Comparison of ENCODE assay signal across 14 mouse cellular contexts in genomic region chr6:16607393-16608023, GRCm38 (mm10).
A peak's percentile ranks its signal among the peaks of the same experiment; 100 is the strongest.
DNase-seq lines count a peak whose midpoint lies in the region; ATAC-seq lines count a peak whose summit lies in the region.
"Had no signal": no experiment of that assay in that cellular context is flagged by ENCODE, and none has a peak within 500 bp of the region (broad histone marks: within the 10 kb centered on the region; RNA-seq: fewer than 3 reads in every experiment).

No protein-coding gene starts in this region.

- H3K27ac ChIP-seq in midbrain, embryonic 11.5 days (ENCODE audit: low read depth, low read length), result no peak overlapping the region
- no peak overlapping the region for H3K27ac ChIP-seq in midbrain, embryonic 10.5 days (replicated peaks)
- H3K27ac ChIP-seq in forebrain, embryonic 16.5 days (ENCODE audit: low read length), result no peak overlapping the region
- no peak overlapping the region for H3K27ac ChIP-seq in midbrain, embryonic 15.5 days
- H3K27ac ChIP-seq: embryonic facial prominence, embryonic 12.5 days; heart, embryonic 15.5 days; limb, embryonic 12.5 days had no signal

- no peaks in the 10 kb centered on the region for H3K4me1 ChIP-seq in midbrain, embryonic 11.5 days (ENCODE audit: control insufficient read depth, insufficient read depth, low read length)
- H3K4me1 ChIP-seq in midbrain, embryonic 10.5 days, result no peaks in the 10 kb centered on the region
- peaks cover 8% of the 10 kb centered on the region for H3K4me1 ChIP-seq in forebrain, embryonic 16.5 days (replicated peaks; ENCODE audit: control insufficient read depth, insufficient read depth, low read length)
- H3K4me1 ChIP-seq in midbrain, embryonic 15.5 days, result no peaks in the 10 kb centered on the region
- H3K4me1 ChIP-seq: embryonic facial prominence, embryonic 12.5 days; heart, embryonic 15.5 days; limb, embryonic 12.5 days had no signal

- no peaks in the 10 kb centered on the region for H3K36me3 ChIP-seq in midbrain, embryonic 11.5 days (ENCODE audit: control insufficient read depth, insufficient read depth, low read length)
- no peaks in the 10 kb centered on the region for H3K36me3 ChIP-seq in midbrain, embryonic 10.5 days
- no peaks in the 10 kb centered on the region for H3K36me3 ChIP-seq in forebrain, embryonic 16.5 days (ENCODE audit: control insufficient read depth, insufficient read depth)
- no peaks in the 10 kb centered on the region for H3K36me3 ChIP-seq in midbrain, embryonic 15.5 days (replicated peaks)
- H3K36me3 ChIP-seq: embryonic facial prominence, embryonic 12.5 days; heart, embryonic 15.5 days; limb, embryonic 12.5 days had no signal

- H3K4me3 ChIP-seq in midbrain, embryonic 11.5 days (ENCODE audit: low read depth, low read length), result no peak overlapping the region
- no peak overlapping the region for H3K4me3 ChIP-seq in midbrain, embryonic 10.5 days
- H3K4me3 ChIP-seq in forebrain, embryonic 16.5 days (replicated peaks; ENCODE audit: low read length), result no peak overlapping the region
- no peak overlapping the region for H3K4me3 ChIP-seq in midbrain, embryonic 15.5 days
- H3K4me3 ChIP-seq: embryonic facial prominence, embryonic 12.5 days; heart, embryonic 15.5 days; limb, embryonic 12.5 days had no signal

- 69% methylated on average over 9 of the region's 9 CpGs for WGBS in midbrain, embryonic 11.5 days
- 82% methylated on average over 9 of the region's 9 CpGs for WGBS in midbrain, embryonic 10.5 days
- WGBS in forebrain, embryonic 16.5 days, result 8% methylated on average over 9 of the region's 9 CpGs
- WGBS in midbrain, embryonic 15.5 days, result 41% methylated on average over 9 of the region's 9 CpGs

- no peaks in the 10 kb centered on the region for H3K9me3 ChIP-seq in midbrain, embryonic 11.5 days (ENCODE audit: control insufficient read depth, low read length)
- no peaks in the 10 kb centered on the region for H3K9me3 ChIP-seq in midbrain, embryonic 10.5 days (replicated peaks)
- H3K9me3 ChIP-seq in forebrain, embryonic 16.5 days (ENCODE audit: control insufficient read depth, low read length), result no peaks in the 10 kb centered on the region
- no peaks in the 10 kb centered on the region for H3K9me3 ChIP-seq in midbrain, embryonic 15.5 days
- H3K9me3 ChIP-seq: embryonic facial prominence, embryonic 12.5 days; heart, embryonic 15.5 days; limb, embryonic 12.5 days had no signal

- no peaks in the 10 kb centered on the region for H3K27me3 ChIP-seq in midbrain, embryonic 11.5 days (ENCODE audit: control insufficient read depth, insufficient read depth, low read length)
- H3K27me3 ChIP-seq in midbrain, embryonic 10.5 days (ENCODE audit: low read depth, poor library complexity, severe bottlenecking), result no peaks in the 10 kb centered on the region
- H3K27me3 ChIP-seq in forebrain, embryonic 16.5 days (replicated peaks; ENCODE audit: control insufficient read depth, insufficient read depth, low read length), result no peaks in the 10 kb centered on the region
- no peaks in the 10 kb centered on the region for H3K27me3 ChIP-seq in midbrain, embryonic 15.5 days (replicated peaks)
- H3K27me3 ChIP-seq: embryonic facial prominence, embryonic 12.5 days; heart, embryonic 15.5 days; limb, embryonic 12.5 days had no signal

- H3K9ac ChIP-seq in midbrain, embryonic 11.5 days (ENCODE audit: low read length), result no peak overlapping the region
- no peak overlapping the region for H3K9ac ChIP-seq in forebrain, embryonic 16.5 days (replicated peaks; ENCODE audit: low read depth, low read length)
- H3K9ac ChIP-seq in midbrain, embryonic 15.5 days, result no peak overlapping the region
- H3K9ac ChIP-seq: embryonic facial prominence, embryonic 12.5 days; heart, embryonic 15.5 days; limb, embryonic 12.5 days; lung, embryonic 14.5 days had no signal

- no peak for DNase-seq in midbrain, embryonic 11.5 days (ENCODE audit: low spot score, missing footprints)
- DNase-seq in midbrain, embryonic 10.5 days (ENCODE audit: low spot score), result no peak
- DNase-seq in lung, postnatal 14 days, result no peak
- no peak for DNase-seq in adrenal gland, adult 2 months
- DNase-seq in spleen, postnatal 14 days (ENCODE audit: low spot score in 2 of 2), result no peak
- DNase-seq: lung, embryonic 14.5 days; thymus, postnatal 4 days had no signal

- 0 out of 2 replicates have a peak, but pooled peaks have one; percentile 35 for ATAC-seq in midbrain, embryonic 11.5 days (ENCODE audit: low FRiP score)
- ATAC-seq in forebrain, embryonic 16.5 days, result peak; percentile 95
- peak; percentile 71; the same call in 1 of the 2 replicates for ATAC-seq in midbrain, embryonic 15.5 days (replicated peaks)
- ATAC-seq: activated CD4-positive, CD25-positive, alpha-beta regulatory T cell, adult 4 months; intestine, embryonic 16.5 days had no signal

- no peak overlapping the region for H3K4me2 ChIP-seq in midbrain, embryonic 11.5 days
- no peak overlapping the region for H3K4me2 ChIP-seq in forebrain, embryonic 16.5 days (ENCODE audit: low read length)
- H3K4me2 ChIP-seq in midbrain, embryonic 15.5 days, result no peak overlapping the region
- H3K4me2 ChIP-seq: embryonic facial prominence, embryonic 12.5 days; heart, embryonic 15.5 days; limb, embryonic 12.5 days; lung, embryonic 14.5 days had no signal

Comparison
In these comparisons a context has a peak if more than half of its experiments do, and no peak if none do; other contexts are left out.
1. ATAC-seq: peak in every context shown above with its lines; median percentile 95 in forebrain, embryonic 16.5 days; 71 in midbrain, embryonic 15.5 days; 35 in midbrain, embryonic 11.5 days.